Mouse (Mus musculus) adrenal gland, postnatal 4 days (tissue): Measurements from ENCODE around the gene Ctf2. TPM values are rescaled to one million over a fixed set of nuclear protein-coding genes. Genes with fewer than 3 reads are reported as not detected.
"Not testable (repeated sequence)": the region's sequence is repeated elsewhere in the genome, so short reads cannot be mapped to it uniquely, and the experiment has no call there.

Experiments
- DNase-seq, 2 experiments: peaks; one replicate each; pipeline ENCODE4 v3.0.0; 2021 to 2022; ENCODE audit warnings: low spot score in 2 of 2, mixed read lengths in 2 of 2
- total RNA-seq, 2 experiments: library from RNA; stranded (reverse); gene quantifications; 2 replicates each; pipeline ENCODE4 v1.2.3; 2021

The Ctf2 gene
- total RNA-seq, 2 experiments from 2014 or later: not detected

DNA sequence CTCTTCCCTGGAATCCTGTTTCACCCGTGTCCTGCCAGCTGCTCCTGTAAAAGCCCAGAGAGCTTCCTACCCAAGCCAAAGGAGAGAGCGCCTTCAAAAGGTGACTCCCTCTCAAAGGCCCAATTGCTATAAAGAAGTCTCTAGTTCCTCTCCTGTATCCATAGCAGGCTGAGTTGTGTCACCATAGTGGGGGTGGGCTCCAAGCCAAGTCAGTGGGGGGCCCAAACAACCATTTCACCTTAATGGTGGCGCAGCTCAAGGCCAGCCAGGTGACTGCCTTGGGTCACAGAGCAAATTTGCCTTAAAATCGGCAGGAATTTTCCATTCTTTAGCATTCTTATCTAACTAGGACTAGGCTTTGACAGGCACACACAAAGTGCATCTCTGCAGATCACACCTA is 17.1 kb downstream of the Ctf2 start:
- no peak for DNase-seq

- DNase-seq: peak in 1 of 2 experiments; percentile 63
These were observed 19.2 kb downstream of the Ctf2 start, which contains the start of gene Ctf1 for GRCm38 (mm10) chr7:127712461-127713385. TSS of gene Ctf1 (plus strand) at chr7:127712736.

DNA sequence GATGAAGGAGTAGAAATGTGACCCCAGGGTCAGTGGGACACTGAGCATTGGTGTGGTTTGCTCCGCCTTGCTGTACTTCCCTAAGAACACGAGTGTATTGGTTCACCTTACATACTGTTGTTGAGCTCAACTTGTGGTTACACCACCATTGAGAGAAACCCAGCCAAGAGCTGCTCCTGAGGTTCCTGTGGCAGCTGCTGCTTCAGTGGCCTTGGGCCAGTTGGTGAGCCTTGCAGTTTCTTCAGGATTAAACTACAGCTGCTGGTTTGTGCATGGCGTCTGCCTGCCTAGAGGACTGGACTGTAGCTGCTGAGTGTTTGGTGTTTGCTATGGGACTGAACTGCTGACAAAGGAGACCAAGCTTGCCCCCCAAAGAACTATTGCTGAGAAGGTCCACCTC is 20.5 kb downstream of the Ctf2 start:
- DNase-seq: no peak

DNA sequence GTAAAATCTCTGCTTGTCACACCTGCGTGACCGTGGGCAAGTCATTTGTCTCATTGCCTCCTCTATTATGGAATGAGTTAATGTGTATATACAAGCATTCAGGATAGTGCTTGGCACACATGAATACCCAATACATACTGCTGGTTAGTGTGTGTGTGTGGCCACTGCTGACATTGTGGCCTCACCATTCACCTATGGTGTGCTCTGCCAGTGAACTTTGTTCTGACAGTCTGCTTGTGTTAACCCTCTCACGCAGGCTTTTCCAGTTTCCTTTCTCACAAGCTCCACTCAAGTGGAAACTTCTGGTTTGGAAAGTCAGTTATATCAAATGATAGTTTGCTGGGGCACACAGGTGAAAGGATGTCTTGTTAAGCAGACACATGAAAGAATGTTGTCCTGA is 20.9 kb downstream of the Ctf2 start:
- no peak for DNase-seq

- DNase-seq: no peak
These were observed 22.5 kb downstream of the Ctf2 start for GRCm38 (mm10) chr7:127709261-127709979.

GRCm38 (mm10) chr7:127708207-127709078 is 23.5 kb downstream of the Ctf2 start, which contains the start of gene Bcl7c:
TSS of gene Bcl7c (minus strand) at chr7:127708933.
- DNase-seq: peak; percentile 80 to 87

GRCm38 (mm10) chr7:127707957-127708206 is 24.1 kb downstream of the Ctf2 start:
- no peak for DNase-seq

GRCm38 (mm10) chr7:127707045-127707956 is 24.7 kb downstream of the Ctf2 start:
- DNase-seq: no peak

- no peak for DNase-seq
These were observed 26.3 kb downstream of the Ctf2 start for GRCm38 (mm10) chr7:127705706-127706105.

- DNase-seq: no peak
These were observed 27.4 kb downstream of the Ctf2 start for GRCm38 (mm10) chr7:127704598-127704997.

GRCm38 (mm10) chr7:127703561-127704178 is 28.3 kb downstream of the Ctf2 start:
- DNase-seq: no peak

DNA sequence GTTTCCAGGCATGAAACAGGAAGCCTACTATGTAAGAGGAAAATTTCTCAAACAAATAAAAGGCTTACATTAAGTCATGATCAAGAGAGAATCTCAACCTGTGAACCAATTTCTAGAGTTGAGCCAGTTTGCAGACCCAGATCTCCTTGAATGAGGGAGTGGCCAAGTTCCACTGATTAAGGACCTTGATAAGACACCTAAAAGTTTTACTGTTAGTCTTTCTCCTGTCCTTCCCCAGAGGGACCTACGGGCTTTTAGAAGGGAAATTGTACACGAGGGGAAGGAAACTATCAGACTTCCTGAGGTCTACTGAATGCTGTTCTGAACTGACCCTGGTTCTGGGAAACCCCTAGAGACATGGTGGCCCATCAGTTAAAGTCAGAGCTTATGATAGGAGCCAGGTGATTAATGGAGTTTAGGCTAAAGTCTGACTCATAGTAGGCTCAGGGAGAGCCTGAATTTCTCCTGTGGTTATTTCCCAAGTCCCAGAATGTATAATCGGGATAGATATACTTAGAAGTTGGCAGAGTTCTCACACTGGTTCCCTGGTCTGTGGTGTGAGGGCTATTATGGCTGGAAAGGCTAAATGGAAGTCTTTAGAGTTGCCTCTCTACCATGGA is 31.1 kb downstream of the Ctf2 start:
- no peak for DNase-seq

- no peak for DNase-seq
These were observed 33.0 kb downstream of the Ctf2 start for GRCm38 (mm10) chr7:127698986-127699385.

DNA sequence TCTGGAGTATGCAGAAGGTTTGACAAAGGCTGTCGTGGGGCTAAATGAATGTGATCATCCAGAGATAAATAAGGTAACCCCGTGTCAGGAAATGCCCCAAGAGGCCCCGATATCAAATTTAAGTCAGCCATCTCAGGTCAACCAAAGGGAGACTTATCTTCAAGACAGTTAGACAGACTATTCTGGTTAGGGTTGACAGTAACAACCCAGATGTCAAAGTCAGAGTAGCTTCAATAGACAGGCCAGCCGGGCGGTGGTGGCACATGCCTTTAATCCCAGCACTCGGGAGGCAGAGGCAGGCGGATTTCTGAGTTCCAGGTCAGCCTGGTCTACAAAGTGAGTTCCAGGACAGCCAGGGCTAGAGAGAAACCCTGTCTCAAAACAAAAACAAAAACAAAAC is 38.2 kb downstream of the Ctf2 start:
- DNase-seq: not testable (repeated sequence)

GRCm38 (mm10) chr7:127693290-127693689 is 38.7 kb downstream of the Ctf2 start:
- DNase-seq: no peak

GRCm38 (mm10) chr7:127691221-127691989 is 40.6 kb downstream of the Ctf2 start:
- peak; percentile 28 to 40 for DNase-seq

- DNase-seq: no peak
These were observed 42.2 kb downstream of the Ctf2 start for GRCm38 (mm10) chr7:127689626-127690280.

GRCm38 (mm10) chr7:127688935-127689334 is 43.0 kb downstream of the Ctf2 start:
- no peak for DNase-seq
